Mouse (Mus musculus): Measurements from ENCODE around the gene Tmem92. TPM values are rescaled to one million over a fixed set of nuclear protein-coding genes. Genes with fewer than 3 reads are reported as not detected.

Tmem92 gene
- polyA plus RNA-seq, 1 experiment: not detected

GRCm38 (mm10) chr11:94732773-94733172 is 49.7 kb downstream of the Tmem92 start:
- TF ChIP-seq GATA1 (IDR thresholded peaks at IDR 0.05; ENCODE audit: low read length): no peak

GRCm38 (mm10) chr11:94731229-94731628 is 51.3 kb downstream of the Tmem92 start:
- TF ChIP-seq GATA1 (IDR thresholded peaks at IDR 0.05; ENCODE audit: low read length): no peak

GRCm38 (mm10) chr11:94730261-94730660 is 52.2 kb downstream of the Tmem92 start:
- no peak for TF ChIP-seq GATA1 (IDR thresholded peaks at IDR 0.05; ENCODE audit: low read length)

- TF ChIP-seq GATA1 (IDR thresholded peaks at IDR 0.05; ENCODE audit: low read length): no peak
Observed at GRCm38 (mm10) chr11:94729565-94729964, 52.9 kb downstream of the Tmem92 start.

- no peak for TF ChIP-seq GATA1 (IDR thresholded peaks at IDR 0.05; ENCODE audit: low read length)
Observed at GRCm38 (mm10) chr11:94728545-94728944, 54.0 kb downstream of the Tmem92 start.

GRCm38 (mm10) chr11:94727306-94727705 is 55.2 kb downstream of the Tmem92 start:
- no peak for TF ChIP-seq GATA1 (IDR thresholded peaks at IDR 0.05; ENCODE audit: low read length)

Other genes starting within 250 kb of the Tmem92 start
- 7.4 and 9.0 TPM in 2 replicates for gene Rsad1, start 233.4 kb downstream of the Tmem92 start, polyA plus RNA-seq (2012)
- gene Chad, start 217.7 kb downstream of the Tmem92 start, polyA plus RNA-seq (2012): not detected in 2 replicates
- 0.08 and 0.17 TPM in 2 replicates for gene Acsf2, start 180.8 kb downstream of the Tmem92 start, polyA plus RNA-seq (2012)
- 189 and 198 TPM in 2 replicates for gene Lrrc59, start 152.9 kb downstream of the Tmem92 start, polyA plus RNA-seq (2012)
- 108 and 114 TPM in 2 replicates for gene Mrpl27, start 128.9 kb downstream of the Tmem92 start, polyA plus RNA-seq (2012)
- gene Eme1, start 128.7 kb downstream of the Tmem92 start, polyA plus RNA-seq (2012): 31.3 and 44.4 TPM in 2 replicates
- 12.6 and 13.4 TPM in 2 replicates for gene Xylt2, start 105.2 kb downstream of the Tmem92 start, polyA plus RNA-seq (2012)
- not detected in 2 replicates for gene Gm11541, start 78.2 kb downstream of the Tmem92 start, polyA plus RNA-seq (2012)
- gene Cdc34b, start 40.9 kb downstream of the Tmem92 start, polyA plus RNA-seq (2012): 0.06 and 0.12 TPM in 2 replicates
- gene Col1a1, start 153.5 kb upstream of the Tmem92 start, polyA plus RNA-seq (2012): 0.01 TPM in 2 replicates
- not detected in 2 replicates for gene Hils1, start 184.9 kb upstream of the Tmem92 start, polyA plus RNA-seq (2012)
- gene Sgca, start 193.6 kb upstream of the Tmem92 start, polyA plus RNA-seq (2012): not detected in 2 replicates
- 208 and 249 TPM in 2 replicates for gene Ppp1r9b, start 208.3 kb upstream of the Tmem92 start, polyA plus RNA-seq (2012)
- 370 and 460 TPM in 2 replicates for gene Samd14, start 227.2 kb upstream of the Tmem92 start, polyA plus RNA-seq (2012)